9 mouse cellular contexts compared by ENCODE assay signal in genomic region chr17:83397571-83398100, GRCm38 (mm10). TPM values are rescaled to one million over a fixed set of nuclear protein-coding genes. Genes with fewer than 3 reads are reported as not detected.
DNase-seq lines count a peak whose midpoint lies in the region; TF ChIP-seq lines count a peak whose summit lies in the region.
"Had no signal": no experiment of that assay in that cellular context is flagged by ENCODE, and none has a peak within 500 bp of the region (broad histone marks: within the 10 kb centered on the region; RNA-seq: fewer than 3 reads in every experiment).

No protein-coding gene starts in this region.

- no peak for DNase-seq in left cerebral cortex, adult 2 months (ENCODE audit: extremely low spot score in 1 of 2, low spot score in 2 of 2)
- no peak for DNase-seq in left cerebral cortex, postnatal 36 days (ENCODE audit: low spot score in 2 of 2)
- peak; percentile 26 to 55 for DNase-seq in heart, adult 9 months (ENCODE audit: low spot score in 2 of 2)
- DNase-seq in kidney, postnatal 36 days = peak; percentile 30 to 35
- DNase-seq in naive thymus-derived CD4-positive, alpha-beta T cell, adult 2 months (ENCODE audit: low read depth) = peak; percentile 81
- DNase-seq in left cerebral cortex, postnatal 25 days (ENCODE audit: low spot score in 2 of 2) = no peak
- no peak for DNase-seq in gastrocnemius, postnatal 4 days (ENCODE audit: low spot score in 2 of 2)
- DNase-seq in adrenal gland, adult 18-20 months (ENCODE audit: low spot score in 2 of 2) = no peak

- H3K27ac ChIP-seq in left cerebral cortex, adult 2 months = peak overlapping the region; percentile 40; the same call in 1 of the 2 replicates

- H3K4me3 ChIP-seq in left cerebral cortex, adult 2 months = no peak overlapping the region
- H3K4me3 ChIP-seq: myocyte had no signal

- TF ChIP-seq CTCF in left cerebral cortex, adult 2 months (IDR thresholded peaks at IDR 0.05) = no peak

- intact Hi-C loops in left cerebral cortex, adult 2 months (cut with DNase I) = no loop called here
- intact Hi-C loops in left cerebral cortex, postnatal 36 days (cut with DNase I) = no loop called here
- intact Hi-C loops in left cerebral cortex, postnatal 25 days (cut with DNase I) = no loop called here

RNA-seq across cellular contexts. Expression of gene Eml4, which starts 46.9 kb away (rescaled TPM):
- 10 to 100 TPM; 23.2 to 24.2 TPM for total RNA-seq in left cerebral cortex, adult 2 months (2021)
- 10 to 100 TPM; 20.2 to 23.1 TPM for total RNA-seq in left cerebral cortex, postnatal 36 days (2021)
- total RNA-seq in left cerebral cortex, postnatal 25 days (2021) = 10 to 100 TPM; 24.1 to 25.1 TPM
- 10 to 100 TPM; 11.6 to 13.6 TPM for total RNA-seq in gastrocnemius, postnatal 4 days (2021)
- total RNA-seq in adrenal gland, adult 18-20 months (2021) = 10 to 100 TPM; 11.7 to 18.7 TPM

Comparison
In these comparisons a context has a peak if more than half of its experiments do, and no peak if none do; other contexts are left out.
1. DNase-seq: peak in heart, adult 9 months (2 of 2), kidney, postnatal 36 days (2 of 2) and naive thymus-derived CD4-positive, alpha-beta T cell, adult 2 months (single experiment); none in left cerebral cortex, adult 2 months (0 of 2), left cerebral cortex, postnatal 36 days (0 of 2), left cerebral cortex, postnatal 25 days (0 of 2), gastrocnemius, postnatal 4 days (0 of 2) and adrenal gland, adult 18-20 months (0 of 2).